Mouse (Mus musculus) lung, postnatal 4 days (tissue): ENCODE measurements around the gene Pgap1.
A peak's percentile ranks its signal among the peaks of the same experiment; 100 is the strongest.

Experiments
- DNase-seq, 2 experiments: peaks; one replicate each; pipeline ENCODE4 v3.0.0; 2021

The Pgap1 gene

DNA sequence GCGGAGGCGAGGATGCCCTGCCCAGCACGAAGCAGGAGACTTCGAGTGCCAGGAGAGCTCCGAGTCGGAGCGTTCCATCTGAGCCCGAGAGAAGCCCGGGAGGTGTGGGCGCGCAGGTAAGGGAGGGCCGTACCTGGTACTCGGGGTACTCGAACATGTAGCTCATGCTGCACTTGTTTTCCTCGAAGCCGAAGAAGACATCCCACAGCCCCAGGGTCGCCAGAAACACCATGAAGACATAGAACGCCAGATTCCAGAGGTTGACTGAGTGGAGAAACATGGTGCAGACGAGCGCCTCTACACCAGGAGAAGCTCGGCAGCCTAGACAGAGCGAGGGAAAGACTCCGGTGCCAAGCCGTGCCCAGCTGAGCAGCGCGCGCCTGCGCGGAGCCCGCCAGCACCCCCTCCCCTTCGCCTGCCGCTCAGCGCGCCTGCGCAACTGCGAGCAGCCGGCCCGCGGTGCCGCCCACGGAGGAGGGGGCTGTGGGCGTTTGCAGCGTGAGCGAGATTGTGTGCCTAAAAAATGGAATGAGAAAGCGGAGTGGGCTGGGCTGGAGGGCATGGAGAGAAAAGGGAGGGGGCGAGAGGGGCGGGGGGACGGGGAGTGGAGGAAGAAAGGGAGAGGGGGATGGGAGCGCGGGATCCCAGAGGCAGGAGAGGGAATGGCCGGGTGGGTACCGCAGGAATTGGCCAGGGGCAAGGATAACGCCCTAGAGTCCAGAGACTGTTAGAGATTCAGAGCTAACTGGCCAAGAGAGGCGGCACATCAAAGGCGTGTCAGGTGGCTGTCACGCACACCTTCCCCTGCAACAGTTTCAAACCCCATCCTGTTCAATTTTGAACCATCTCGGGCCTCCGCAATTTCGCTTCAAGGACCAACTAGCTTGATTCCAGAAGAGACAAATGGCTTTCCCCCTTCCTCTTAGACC is at the start of gene Pgap1:
Gene Pgap1, minus strand, starts transcription at position 384 of the 929 bp plus-strand sequence.
- peak; percentile 91 to 93 for DNase-seq

DNA sequence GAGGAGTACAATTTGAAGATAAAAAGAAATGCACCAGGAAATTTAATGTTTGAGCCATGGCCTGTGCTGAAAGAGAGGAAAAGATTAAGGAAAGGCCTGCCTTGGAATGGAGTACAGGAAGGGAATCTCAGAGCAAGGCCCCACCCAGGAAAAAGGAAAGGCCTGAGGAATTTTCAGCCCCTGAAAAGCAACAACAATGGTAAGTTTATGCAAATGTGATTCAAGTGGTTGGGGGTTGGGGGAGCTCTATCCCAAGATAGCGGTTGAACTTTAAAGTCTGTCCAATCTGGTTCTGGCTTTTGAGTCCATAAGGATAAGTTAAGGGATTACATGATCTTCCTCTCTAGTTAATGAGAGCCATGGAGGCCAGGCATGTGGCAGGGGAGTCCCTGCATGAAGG is 49.5 kb upstream of the Pgap1 start:
- no peak for DNase-seq

DNA sequence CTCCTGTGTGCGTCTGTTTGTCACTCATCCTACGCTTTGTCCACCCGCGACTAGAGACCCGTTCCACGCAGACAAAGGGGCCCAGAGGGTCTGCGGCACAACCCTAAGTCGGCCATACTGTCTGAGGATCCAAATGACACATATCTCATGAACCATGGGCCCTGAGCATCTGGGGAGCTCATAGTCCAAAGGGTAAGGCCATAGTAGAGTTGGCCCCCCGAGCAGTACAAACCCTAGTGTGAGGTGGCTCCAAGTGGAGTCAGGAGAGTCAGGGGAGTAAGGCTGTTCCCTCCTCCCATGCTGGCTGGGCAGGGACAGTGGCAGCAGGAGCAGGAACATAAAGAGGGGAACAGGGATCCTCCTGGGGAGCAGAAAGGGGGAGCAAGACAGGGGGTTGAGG is 44.2 kb upstream of the Pgap1 start:
- DNase-seq = no peak

DNA sequence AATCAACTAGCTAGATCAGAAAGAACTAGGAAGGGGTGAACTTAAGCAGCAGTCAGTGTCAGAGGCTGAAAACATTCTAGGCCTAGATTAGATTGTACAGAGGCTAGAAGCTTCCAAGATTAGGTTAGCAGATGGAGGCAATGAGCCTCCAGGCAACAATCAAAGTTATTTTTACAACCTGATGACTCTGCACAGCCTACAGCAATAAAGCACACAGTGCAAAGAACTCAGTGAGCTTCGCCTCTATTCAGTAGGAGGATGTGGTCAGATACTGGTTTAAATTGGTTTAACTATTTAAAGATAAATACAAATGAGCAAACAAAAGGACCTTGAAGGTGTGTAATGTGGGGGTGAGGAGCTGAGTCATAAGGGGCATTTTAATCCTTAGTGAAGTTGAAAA is 42.8 kb upstream of the Pgap1 start:
- no peak for DNase-seq

DNA sequence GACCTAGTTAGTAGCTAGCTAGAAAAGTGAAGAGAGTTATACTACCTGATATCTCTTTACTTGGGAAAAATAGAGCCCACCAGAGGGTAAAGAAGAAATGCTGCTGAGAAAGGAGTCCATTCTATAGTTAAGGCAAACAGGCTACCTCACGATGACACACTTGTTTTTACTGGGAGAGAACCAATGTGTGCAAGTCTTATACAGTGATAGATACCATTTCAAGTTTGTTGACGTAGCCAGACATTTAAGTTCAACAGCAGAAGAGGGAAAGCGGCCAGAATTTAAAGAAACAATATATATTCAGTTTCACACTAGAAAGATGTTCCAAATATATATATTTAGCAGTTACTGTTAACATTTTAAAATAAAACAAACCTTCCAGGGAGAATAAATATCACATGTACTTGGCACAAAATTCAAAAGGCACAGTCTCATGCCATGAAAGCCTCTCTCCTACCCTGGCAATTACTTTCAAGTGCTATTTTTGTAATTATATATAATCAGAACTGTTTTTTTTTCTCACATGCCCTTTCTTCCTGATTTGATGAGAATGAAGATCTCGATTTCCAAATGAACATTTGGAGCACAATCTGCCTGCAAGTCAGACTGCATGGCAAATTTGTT is 40.2 kb upstream of the Pgap1 start:
- no peak for DNase-seq

DNA sequence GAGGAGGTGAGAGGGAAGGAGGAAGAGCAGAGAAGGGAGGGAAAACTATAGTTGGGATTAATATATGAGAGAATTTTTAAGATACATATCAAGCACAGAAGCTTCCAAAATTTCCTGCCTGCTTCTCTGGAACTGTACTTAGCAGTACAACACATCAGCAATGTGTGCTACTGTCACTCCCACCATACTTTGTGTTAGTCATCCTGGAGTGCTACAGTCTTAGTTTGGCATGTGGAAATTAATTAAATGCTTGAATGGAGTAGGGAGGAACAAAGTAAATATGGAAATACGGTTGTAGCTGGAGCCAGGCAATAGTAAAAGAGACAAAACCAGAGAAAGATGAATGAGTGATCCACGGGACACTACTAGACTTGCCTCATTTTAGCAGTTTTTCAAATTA is 38.7 kb upstream of the Pgap1 start:
- no peak for DNase-seq

GRCm38 (mm10) chr1:54587076-54587475 is 29.6 kb upstream of the Pgap1 start:
- DNase-seq = no peak

DNA sequence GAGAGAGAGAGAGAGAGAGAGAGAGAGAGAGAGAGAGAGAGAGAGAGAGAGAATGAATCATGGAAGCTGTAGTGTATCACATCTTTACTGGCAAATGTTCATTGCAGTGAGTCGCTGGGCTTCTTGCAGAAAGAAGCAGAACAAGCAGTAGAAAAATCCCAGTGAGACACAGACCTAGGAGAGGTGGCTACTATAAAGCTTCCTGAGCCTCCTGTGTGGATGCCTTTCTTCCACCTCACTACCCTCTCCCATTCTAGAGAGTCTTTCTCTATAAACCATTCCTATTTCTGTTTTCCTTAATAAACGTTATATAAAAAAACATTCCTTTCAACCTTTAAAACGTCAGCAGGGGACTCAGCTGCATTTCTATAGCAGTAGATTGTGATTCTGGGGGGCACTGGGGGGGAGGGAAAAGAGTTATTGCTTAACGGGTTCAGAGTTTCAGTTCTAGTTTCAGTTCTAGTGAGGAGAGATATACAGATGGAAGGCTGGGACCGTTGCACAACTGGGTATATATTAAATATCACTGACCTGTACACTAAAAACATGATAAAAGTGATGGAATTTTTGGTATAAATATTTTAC is 28.6 kb upstream of the Pgap1 start:
- DNase-seq = no peak

GRCm38 (mm10) chr1:54585278-54585846 is 27.9 kb upstream of the Pgap1 start:
- DNase-seq = peak in 1 of 2 experiments; percentile 14

GRCm38 (mm10) chr1:54584588-54585277 is 27.2 kb upstream of the Pgap1 start:
- no peak for DNase-seq

GRCm38 (mm10) chr1:54578358-54579184 is 21.1 kb upstream of the Pgap1 start:
- no peak for DNase-seq

- no peak for DNase-seq
Measured at GRCm38 (mm10) chr1:54569102-54569501, 11.6 kb upstream of the Pgap1 start.

DNA sequence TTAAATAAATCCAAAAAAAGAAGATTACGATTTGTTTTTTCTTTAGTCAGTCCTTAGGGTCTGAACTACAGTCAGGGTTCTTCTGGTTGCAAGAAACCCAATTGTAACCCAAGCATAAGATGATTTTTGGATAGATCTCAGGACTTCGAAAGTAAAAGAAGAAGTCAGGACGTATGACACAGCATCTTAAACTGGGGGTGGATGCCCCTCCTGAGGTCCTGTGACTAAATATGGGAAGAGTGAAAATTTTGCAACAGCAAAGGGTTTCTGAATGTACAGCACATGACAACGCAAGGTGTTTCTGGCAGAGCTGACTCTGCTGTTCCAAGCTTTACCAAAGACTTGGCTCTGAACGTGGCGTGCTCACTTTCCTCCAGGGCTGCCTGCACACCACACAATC is 6.4 kb upstream of the Pgap1 start:
- no peak for DNase-seq

DNA sequence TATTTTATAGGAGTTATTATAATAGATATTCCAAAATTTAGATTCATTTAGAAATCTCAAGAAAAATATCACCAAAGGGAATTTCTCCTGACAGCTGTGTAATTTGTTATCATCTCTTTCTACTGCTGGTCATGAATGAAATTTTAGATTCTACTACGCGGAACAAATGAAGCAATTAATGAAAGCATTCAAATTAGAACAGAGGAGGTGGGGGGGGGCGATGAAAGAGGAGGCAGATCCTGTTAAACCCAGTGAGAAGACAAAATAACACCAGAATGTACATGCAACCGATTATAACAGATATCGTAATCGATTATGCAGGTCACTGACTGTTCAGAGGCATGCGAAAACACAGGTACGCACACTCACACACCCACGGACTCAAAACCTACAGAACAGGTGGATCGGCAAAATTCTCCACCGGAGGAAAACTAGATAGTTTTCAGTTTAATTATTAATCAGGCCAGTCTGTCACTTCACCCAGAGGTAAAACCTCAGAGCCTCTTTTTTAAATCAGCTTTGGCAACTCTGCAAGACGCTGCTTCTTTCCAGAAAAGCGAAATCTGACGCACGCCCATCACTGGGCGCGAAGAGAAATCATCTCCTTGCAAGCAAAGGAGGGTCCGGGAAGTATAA is 780 bp downstream of the Pgap1 start:
- DNase-seq = no peak

DNA sequence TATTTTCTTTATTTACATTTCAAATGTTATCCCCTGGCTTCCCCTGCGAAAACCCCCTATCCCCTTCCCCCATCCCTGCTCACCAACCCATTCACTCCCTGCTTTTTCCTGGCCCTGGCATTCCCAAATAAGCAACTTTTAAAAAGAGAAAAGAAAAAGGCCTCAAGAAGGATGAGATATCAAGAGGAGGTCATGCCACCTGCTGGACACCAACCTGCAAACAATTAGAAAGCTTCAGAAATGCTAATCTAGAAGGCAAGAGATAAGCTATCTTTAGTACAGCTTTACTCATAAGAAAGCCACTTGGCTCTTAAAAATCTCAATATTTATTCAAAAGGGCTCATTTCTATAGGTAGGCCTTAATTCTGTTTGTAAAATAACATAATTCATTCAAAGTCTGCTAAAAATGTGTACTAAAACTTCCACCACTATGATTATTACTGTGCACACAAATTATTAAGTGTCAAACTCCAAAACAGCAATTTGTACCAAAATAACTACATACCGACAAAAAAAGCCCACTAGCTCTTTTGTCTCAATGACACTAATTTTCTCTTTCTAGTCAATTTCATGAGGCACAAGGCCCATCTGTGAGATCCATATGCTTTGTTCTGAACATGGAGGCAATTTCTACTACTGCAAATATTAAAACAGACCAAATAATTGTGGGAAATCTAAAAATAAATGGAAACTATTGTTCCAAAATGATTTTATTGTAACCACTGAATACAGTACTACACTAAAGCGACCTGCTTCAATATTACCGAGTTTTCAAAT is 1.9 kb downstream of the Pgap1 start:
- no peak for DNase-seq

DNA sequence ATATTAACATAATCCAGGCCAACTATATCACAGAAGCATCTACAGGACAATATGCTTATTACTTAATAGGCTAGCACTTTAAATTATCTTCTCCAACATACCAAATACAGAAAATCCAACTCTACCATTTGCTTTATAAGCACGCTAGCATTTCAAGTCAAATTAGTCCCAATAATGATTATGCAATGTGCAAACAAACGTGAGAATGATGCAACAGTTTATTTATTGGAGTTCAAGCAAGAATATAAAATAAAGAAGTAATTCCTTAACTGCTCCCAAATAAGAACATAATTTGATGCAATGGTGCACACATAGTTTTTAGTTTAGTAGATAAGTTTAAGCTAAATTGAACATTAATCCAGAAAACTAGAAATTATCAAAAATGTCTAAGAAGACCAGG is 4.9 kb downstream of the Pgap1 start:
- no peak for DNase-seq

GRCm38 (mm10) chr1:54545200-54545599 is 12.3 kb downstream of the Pgap1 start:
- no peak for DNase-seq

DNA sequence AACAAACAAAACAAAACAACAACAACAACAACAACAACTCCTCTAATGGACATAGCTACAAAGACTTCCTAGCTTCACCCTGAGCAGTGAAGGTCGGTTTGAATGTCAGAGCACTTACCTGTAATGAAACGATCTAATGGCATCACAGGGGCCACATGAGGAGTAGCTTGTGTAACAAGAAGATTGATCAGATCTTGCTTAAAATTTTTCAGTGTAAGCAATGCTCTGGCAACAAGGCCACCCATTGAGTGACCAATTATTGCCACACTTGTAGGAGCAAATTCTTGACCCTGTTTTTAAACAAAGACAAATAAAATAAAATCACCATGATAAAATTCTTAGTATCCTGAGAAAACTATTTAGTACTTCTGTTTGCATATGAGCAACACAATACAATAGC is 14.6 kb downstream of the Pgap1 start:
- no peak for DNase-seq

DNA sequence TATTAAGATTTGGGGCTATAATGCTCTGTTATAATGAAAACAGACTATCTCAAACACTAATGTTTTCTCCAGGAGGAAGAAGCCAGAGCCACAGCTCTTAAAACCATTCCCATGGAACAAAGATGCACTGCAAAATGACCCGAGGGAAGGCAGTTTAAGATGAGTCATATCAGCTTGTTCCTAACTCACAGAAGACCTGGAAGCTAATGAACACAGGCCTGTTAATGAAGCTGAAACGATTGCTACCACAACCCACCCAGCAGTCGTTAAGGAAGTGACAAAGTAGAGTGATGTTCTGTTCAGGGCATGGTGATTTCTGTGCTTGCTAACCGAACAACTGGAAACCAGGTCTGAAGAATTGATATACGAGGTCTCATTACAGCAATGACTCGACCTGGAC is 26.3 kb downstream of the Pgap1 start:
- DNase-seq = no peak

GRCm38 (mm10) chr1:54523717-54524116 is 33.8 kb downstream of the Pgap1 start:
- DNase-seq = no peak
